Mouse (Mus musculus): Measurements from ENCODE around the gene Gsto2.

DNA sequence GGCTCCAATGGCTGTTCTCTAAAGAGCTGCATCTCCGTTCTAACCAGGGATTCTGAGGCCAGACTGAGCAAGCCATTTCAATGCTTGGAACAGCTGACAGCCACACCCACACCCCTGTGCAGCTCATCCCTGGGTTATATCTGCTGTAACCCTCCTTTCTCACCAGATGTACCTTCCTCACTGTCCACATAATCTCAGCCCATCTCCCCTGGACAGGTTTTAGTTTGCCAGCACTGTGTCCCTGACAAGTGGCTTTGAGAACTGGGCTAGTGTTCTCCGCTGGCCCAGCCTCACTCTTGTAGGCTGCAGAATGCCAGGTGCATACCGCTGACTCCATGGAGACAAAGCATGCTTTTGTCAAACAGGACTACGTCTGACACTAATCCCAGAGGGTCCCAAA, 52.1 kb downstream of the Gsto2 start:
- TF ChIP-seq CTCF (conservative IDR thresholded peaks at IDR 0.05; ENCODE audit: low read length) (no peak), NANOG (IDR thresholded peaks at IDR 0.05; ENCODE audit: borderline replicate concordance, low read length) (no peak), POU5F1 (IDR thresholded peaks at IDR 0.05; ENCODE audit: borderline replicate concordance, low read length) (no peak)

Data from E14TG2a.4 (cell line).